Mouse (Mus musculus): ENCODE data around the gene F830045P16Rik. TPM values are rescaled to one million over a fixed set of nuclear protein-coding genes. Genes with fewer than 3 reads are reported as not detected.

F830045P16Rik gene
- total and polyA plus RNA-seq, 3 experiments, result not detected

- Histone ChIP-seq H3K79me2 (replicated peaks; ENCODE audit: control insufficient read depth, extremely low read depth, insufficient read depth, poor library complexity, severe bottlenecking) (no peaks in the 10 kb centered on the region), H3K4me3 (replicated peaks in 1 of 3; ENCODE audit: low read depth in 2 of 3, low read length in 2 of 3, poor library complexity in 1 of 3) (no peak overlapping the region), H3K9me3 (replicated peaks; ENCODE audit: low read length) (no peaks in the 10 kb centered on the region), H3K4me2 (ENCODE audit: insufficient read depth, low read depth, poor library complexity, severe bottlenecking) (no peak overlapping the region), H3K9ac (ENCODE audit: insufficient read depth, low read depth) (no peak overlapping the region), H3K27me3 (replicated peaks) (no peaks in the 10 kb centered on the region), H3K27ac (ENCODE audit: insufficient read depth, low read depth) (no peak overlapping the region), H3K4me1 (ENCODE audit: control insufficient read depth in 1 of 2, insufficient read depth in 2 of 2) (peaks cover 5 to 41% of the 10 kb centered on the region in 2 experiments; a peak in 3 of 4 replicates), H3K36me3 (replicated peaks in 1 of 2; ENCODE audit: control insufficient read depth in 1 of 2, insufficient read depth in 1 of 2, low read length in 1 of 2) (no peaks in the 10 kb centered on the region)
- TF ChIP-seq MAFK (IDR thresholded peaks at IDR 0.05; ENCODE audit: insufficient replicate concordance, low read length) (peak; percentile 40; the same call in 1 of the 2 replicates), EP300 (IDR thresholded peaks at IDR 0.05; ENCODE audit: low read length) (0 out of 2 replicates have a peak, but pooled peaks have one; percentile 16), JUN (IDR thresholded peaks at IDR 0.05; ENCODE audit: insufficient read depth, low read depth, low read length) (peak; percentile 22; the same call in 1 of the 2 replicates), MEF2A (IDR thresholded peaks at IDR 0.05; ENCODE audit: borderline replicate concordance, low read depth, low read length) (peak; percentile 75), POLR2A (IDR thresholded peaks at IDR 0.05; ENCODE audit: low read depth, low read length) (no peak)
- in situ Hi-C loops (cut with MboI; ENCODE audit: low pct_ligation_motif_present, low pct_unique_long_range_greater_than_20kb, low sequenced_read_pairs), result no loop called here
- dilution Hi-C loops (cut with MboI; ENCODE audit: extremely low pct_ligation_motif_present, extremely low pct_unique_long_range_greater_than_20kb, low sequenced_read_pairs), result no loop called here
- DNase-seq (ENCODE audit: extremely low read depth), result peak; percentile 24
These were observed 10.4 kb upstream of the F830045P16Rik start for GRCm38 (mm10) chr2:129546772-129547171.

- Histone ChIP-seq H3K36me3 (replicated peaks in 1 of 2; ENCODE audit: control insufficient read depth in 1 of 2, insufficient read depth in 1 of 2, low read length in 1 of 2) (no peaks in the 10 kb centered on the region), H3K4me3 (replicated peaks in 1 of 3; ENCODE audit: low read depth in 2 of 3, low read length in 2 of 3, poor library complexity in 1 of 3) (no peak overlapping the region), H3K4me2 (ENCODE audit: insufficient read depth, low read depth, poor library complexity, severe bottlenecking) (no peak overlapping the region), H3K79me2 (replicated peaks; ENCODE audit: control insufficient read depth, extremely low read depth, insufficient read depth, poor library complexity, severe bottlenecking) (no peaks in the 10 kb centered on the region), H3K4me1 (ENCODE audit: control insufficient read depth in 1 of 2, insufficient read depth in 2 of 2) (peaks cover 5 to 37% of the 10 kb centered on the region in 2 experiments; a peak in 3 of 4 replicates), H3K27me3 (replicated peaks) (no peaks in the 10 kb centered on the region), H3K9me3 (replicated peaks; ENCODE audit: low read length) (no peaks in the 10 kb centered on the region), H3K27ac (ENCODE audit: insufficient read depth, low read depth) (no peak overlapping the region), H3K9ac (ENCODE audit: insufficient read depth, low read depth) (no peak overlapping the region)
- in situ Hi-C loops (cut with MboI; ENCODE audit: low pct_ligation_motif_present, low pct_unique_long_range_greater_than_20kb, low sequenced_read_pairs) (no loop called here), dilution Hi-C loops (cut with MboI; ENCODE audit: extremely low pct_ligation_motif_present, extremely low pct_unique_long_range_greater_than_20kb, low sequenced_read_pairs) (no loop called here)
- TF ChIP-seq ZKSCAN1 (IDR thresholded peaks at IDR 0.05; ENCODE audit: borderline replicate concordance, low read depth, low read length) (no peak), HCFC1 (IDR thresholded peaks at IDR 0.05; ENCODE audit: low read depth, low read length) (no peak), JUND (conservative IDR thresholded peaks at IDR 0.05; ENCODE audit: low read depth, low read length) (no peak), ETS1 (conservative IDR thresholded peaks at IDR 0.05; ENCODE audit: low read depth, low read length) (no peak)
- no peak for DNase-seq (ENCODE audit: extremely low read depth)
These were observed 9.2 kb upstream of the F830045P16Rik start for GRCm38 (mm10) chr2:129545596-129545995.

DNA sequence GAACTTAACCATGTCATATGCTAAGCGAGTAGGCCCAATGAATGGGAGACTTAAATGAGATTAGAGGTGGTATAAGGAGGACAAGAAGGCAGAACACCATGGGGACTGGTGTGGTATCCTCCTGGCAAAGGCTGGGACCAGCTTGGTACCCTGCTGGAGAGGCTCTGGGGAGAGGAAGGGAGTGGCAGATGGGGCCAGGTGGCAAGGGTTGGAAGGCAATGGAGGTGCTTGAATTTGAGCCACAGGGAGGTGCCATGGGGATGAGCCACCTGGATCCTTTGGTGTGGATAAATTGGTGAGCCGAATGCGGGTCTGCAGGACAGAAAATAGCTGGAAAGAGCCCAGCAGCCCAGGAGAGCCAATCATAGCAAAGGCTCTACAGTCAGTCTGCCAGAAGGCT is 8.5 kb upstream of the F830045P16Rik start:
- H3K4me3 ChIP-seq (replicated peaks in 1 of 3; ENCODE audit: low read depth in 2 of 3, low read length in 2 of 3, poor library complexity in 1 of 3), result no peak overlapping the region
- H3K4me1 ChIP-seq (ENCODE audit: control insufficient read depth in 1 of 2, insufficient read depth in 2 of 2), result peaks cover 4 to 31% of the 10 kb centered on the region in 2 experiments; a peak in 3 of 4 replicates
- H3K4me2 ChIP-seq (ENCODE audit: insufficient read depth, low read depth, poor library complexity, severe bottlenecking), result no peak overlapping the region
- no peak overlapping the region for H3K27ac ChIP-seq (ENCODE audit: insufficient read depth, low read depth)
- in situ Hi-C loops (cut with MboI; ENCODE audit: low pct_ligation_motif_present, low pct_unique_long_range_greater_than_20kb, low sequenced_read_pairs), result no loop called here
- TF ChIP-seq RAD21 (IDR thresholded peaks at IDR 0.05; ENCODE audit: low read depth, low read length), result no peak
- no peaks in the 10 kb centered on the region for H3K9me3 ChIP-seq (replicated peaks; ENCODE audit: low read length)
- H3K79me2 ChIP-seq (replicated peaks; ENCODE audit: control insufficient read depth, extremely low read depth, insufficient read depth, poor library complexity, severe bottlenecking), result no peaks in the 10 kb centered on the region
- dilution Hi-C loops (cut with MboI; ENCODE audit: extremely low pct_ligation_motif_present, extremely low pct_unique_long_range_greater_than_20kb, low sequenced_read_pairs), result no loop called here
- H3K36me3 ChIP-seq (replicated peaks in 1 of 2; ENCODE audit: control insufficient read depth in 1 of 2, insufficient read depth in 1 of 2, low read length in 1 of 2), result no peaks in the 10 kb centered on the region
- no peaks in the 10 kb centered on the region for H3K27me3 ChIP-seq (replicated peaks)
- no peak for DNase-seq (ENCODE audit: extremely low read depth)
- no peak overlapping the region for H3K9ac ChIP-seq (ENCODE audit: insufficient read depth, low read depth)
